Mouse (Mus musculus): ENCODE data around the gene Rims4. TPM values are rescaled to one million over a fixed set of nuclear protein-coding genes. Genes with fewer than 3 reads are reported as not detected.

Rims4 gene
- polyA plus RNA-seq, 1 experiment from 2014 or later, result 0.22 TPM

DNA sequence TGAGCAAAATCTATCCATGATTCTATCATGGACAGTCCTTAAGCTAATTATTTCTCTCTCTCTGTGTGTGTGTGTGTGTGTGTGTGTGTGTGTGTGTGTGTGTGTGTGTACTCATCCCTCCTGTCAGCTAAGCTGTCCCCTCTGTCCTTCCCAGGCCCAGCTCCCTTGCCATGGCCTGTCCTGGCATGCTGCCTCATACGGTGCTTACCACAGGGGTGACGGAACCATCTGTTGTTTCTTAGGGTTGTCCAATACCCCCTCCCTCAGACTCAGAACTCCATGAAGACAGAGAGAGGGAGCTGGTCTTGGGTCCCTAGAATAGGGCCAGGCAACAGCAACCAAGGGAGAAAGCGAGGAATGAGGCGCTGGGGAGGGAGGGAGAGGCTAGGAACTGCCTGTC lies 14.2 kb downstream of the Rims4 start:
- Histone ChIP-seq H3K4me2 (no peak overlapping the region), H3K4me1 (peaks cover 20% of the 10 kb centered on the region), H3K9me3 (no peaks in the 10 kb centered on the region), H3K4me3 (no peak overlapping the region), H3K27ac (no peak overlapping the region), H3K36me3 (no peaks in the 10 kb centered on the region), H3K9ac (no peak overlapping the region), H3K27me3 (peaks cover 18% of the 10 kb centered on the region)
- 67% methylated on average over 4 of the region's 4 CpGs for WGBS
- ATAC-seq (ENCODE audit: insufficient number of reproducible peaks, insufficient read depth, low FRiP score, low TSS enrichment, low read depth), result no peak

DNA sequence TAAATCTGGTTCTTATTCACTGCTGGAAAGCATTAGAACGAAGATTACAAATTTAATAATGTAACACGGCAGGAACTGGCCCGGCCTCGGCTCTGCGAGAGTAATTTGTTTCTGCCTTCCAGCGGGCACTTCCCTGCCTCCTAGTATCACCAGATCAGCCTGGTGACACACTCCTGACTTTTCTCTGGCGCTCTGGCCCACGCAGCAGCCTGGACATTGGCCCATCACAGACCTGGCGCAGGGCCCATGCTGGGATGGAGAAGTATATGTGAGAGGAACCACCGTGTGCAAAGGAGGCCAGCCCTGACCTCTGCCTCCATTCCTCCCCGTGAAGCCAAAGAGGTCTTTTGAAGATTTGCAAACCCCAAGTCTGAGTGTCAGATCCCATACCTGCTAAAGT lies 15.0 kb downstream of the Rims4 start:
- ATAC-seq (ENCODE audit: insufficient number of reproducible peaks, insufficient read depth, low FRiP score, low TSS enrichment, low read depth), result no peak

DNA sequence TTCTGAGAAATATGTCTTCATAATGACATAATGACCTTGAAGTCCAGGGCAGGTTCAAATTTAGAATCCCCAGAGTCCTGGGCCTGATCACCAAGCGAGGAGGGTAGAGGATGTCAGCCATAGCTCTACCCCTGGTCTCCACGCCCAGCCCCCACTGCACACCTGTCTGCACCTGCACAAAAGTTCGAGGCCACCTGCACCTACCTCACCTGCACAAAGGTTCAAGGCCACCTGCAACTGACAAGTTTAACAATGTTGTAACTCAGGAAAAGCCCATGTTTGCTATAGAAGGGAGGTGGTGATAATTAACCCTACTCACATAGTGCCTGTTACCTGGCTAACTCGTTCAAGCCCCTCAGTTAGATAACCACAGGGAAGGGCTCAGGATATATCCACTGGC lies 16.0 kb downstream of the Rims4 start:
- no peaks in the 10 kb centered on the region for H3K9me3 ChIP-seq
- 67% methylated on average over 4 of the region's 4 CpGs for WGBS
- H3K4me1 ChIP-seq, result peaks cover 20% of the 10 kb centered on the region
- no peak for ATAC-seq (ENCODE audit: insufficient number of reproducible peaks, insufficient read depth, low FRiP score, low TSS enrichment, low read depth)
- no peak overlapping the region for H3K4me3 ChIP-seq
- H3K36me3 ChIP-seq, result no peaks in the 10 kb centered on the region
- no peak overlapping the region for H3K27ac ChIP-seq
- H3K9ac ChIP-seq, result no peak overlapping the region
- peaks cover 18% of the 10 kb centered on the region for H3K27me3 ChIP-seq
- no peak overlapping the region for H3K4me2 ChIP-seq

More for the DNA sequence above, 15.0 kb downstream of the Rims4 start:
- Histone ChIP-seq H3K27me3 (peaks cover 18% of the 10 kb centered on the region), H3K9me3 (no peaks in the 10 kb centered on the region), H3K4me2 (no peak overlapping the region), H3K4me3 (no peak overlapping the region), H3K9ac (no peak overlapping the region), H3K36me3 (no peaks in the 10 kb centered on the region), H3K27ac (no peak overlapping the region), H3K4me1 (peaks cover 20% of the 10 kb centered on the region)
- 34% methylated on average over 11 of the region's 11 CpGs for WGBS

DNA sequence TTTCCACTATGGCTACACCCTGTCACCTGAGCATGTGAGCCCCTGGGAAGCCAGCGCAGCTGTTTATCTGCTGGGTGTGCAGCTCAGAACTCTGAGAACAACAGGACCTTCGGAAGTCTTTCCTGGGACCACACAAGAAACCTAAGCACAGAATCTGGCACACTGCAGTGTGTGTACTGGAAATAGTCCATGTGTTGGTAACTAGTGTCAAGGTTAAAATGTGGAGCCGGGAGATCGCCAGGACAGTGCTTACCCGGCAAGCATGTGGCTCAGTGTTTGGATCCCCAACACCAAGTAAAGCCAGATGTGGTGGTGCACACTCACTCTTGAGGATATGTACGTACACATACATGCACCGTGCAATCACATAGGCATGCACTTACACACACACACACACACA lies 17.4 kb downstream of the Rims4 start:
- no peak for ATAC-seq (ENCODE audit: insufficient number of reproducible peaks, insufficient read depth, low FRiP score, low TSS enrichment, low read depth)
- 73% methylated on average over 7 of the region's 7 CpGs for WGBS
- no peaks in the 10 kb centered on the region for H3K9me3 ChIP-seq
- H3K9ac ChIP-seq, result no peak overlapping the region
- H3K4me3 ChIP-seq, result no peak overlapping the region
- peaks cover 20% of the 10 kb centered on the region for H3K4me1 ChIP-seq
- H3K36me3 ChIP-seq, result no peaks in the 10 kb centered on the region
- no peak overlapping the region for H3K27ac ChIP-seq
- H3K4me2 ChIP-seq, result no peak overlapping the region
- peaks cover 11% of the 10 kb centered on the region for H3K27me3 ChIP-seq

DNA sequence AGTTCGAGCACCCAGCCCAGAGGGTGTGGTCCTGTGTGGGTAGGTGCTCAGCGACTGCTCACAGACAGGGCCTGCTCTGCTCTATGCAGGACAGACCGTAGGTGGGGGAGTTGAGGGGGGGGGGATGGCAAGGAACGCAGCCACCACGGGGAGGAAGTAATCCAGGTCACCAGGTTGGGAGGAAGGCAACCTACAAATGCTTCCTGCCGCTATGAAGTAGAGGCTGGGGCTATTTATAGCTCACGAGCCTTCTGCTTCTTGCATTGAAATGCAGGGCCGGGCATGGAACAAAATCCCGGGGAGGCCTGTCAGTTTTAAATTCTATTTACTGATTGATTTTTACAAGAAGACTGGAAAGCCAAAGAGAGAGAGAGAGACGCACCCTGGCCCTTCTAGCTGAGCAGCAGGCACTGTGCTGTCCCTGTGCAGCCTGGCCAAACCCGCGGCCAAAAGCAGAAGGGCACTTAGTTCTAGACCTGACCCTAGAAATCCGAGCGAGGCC lies 18.5 kb downstream of the Rims4 start:
- Histone ChIP-seq H3K9me3 (no peaks in the 10 kb centered on the region), H3K9ac (no peak overlapping the region), H3K36me3 (no peaks in the 10 kb centered on the region), H3K4me2 (no peak overlapping the region), H3K4me1 (peaks cover 20% of the 10 kb centered on the region), H3K27ac (no peak overlapping the region), H3K4me3 (no peak overlapping the region), H3K27me3 (peaks cover 5% of the 10 kb centered on the region)
- no peak for ATAC-seq (ENCODE audit: insufficient number of reproducible peaks, insufficient read depth, low FRiP score, low TSS enrichment, low read depth)
- WGBS, result 46% methylated on average over 14 of the region's 14 CpGs

DNA sequence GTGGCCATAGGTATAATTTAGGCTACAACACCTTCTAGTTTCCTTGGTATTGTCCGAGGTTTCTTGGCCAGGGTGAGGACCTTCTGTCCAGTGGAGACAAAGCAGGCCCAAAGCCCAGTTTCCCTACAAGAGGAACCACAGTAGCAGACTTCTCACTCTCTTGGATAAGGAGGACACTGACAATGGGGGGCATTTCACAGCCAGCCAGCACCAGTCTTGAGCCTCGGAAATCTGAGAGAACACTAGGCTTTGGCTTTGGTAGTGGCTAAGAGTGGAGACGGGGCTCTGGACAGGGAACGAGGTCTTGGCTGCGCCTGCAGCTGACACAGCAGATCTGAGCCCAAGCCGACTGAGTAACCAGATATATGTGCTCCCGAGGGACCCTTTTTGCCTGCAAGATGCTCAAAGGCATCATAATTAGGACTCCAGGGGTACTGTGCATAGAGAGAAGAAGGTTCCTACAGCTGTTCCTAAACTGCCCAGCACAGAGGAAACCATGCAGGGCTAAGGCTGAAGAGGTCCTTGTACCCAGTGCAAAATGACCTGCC lies 20.4 kb downstream of the Rims4 start:
- no peaks in the 10 kb centered on the region for H3K9me3 ChIP-seq
- H3K27me3 ChIP-seq, result no peaks in the 10 kb centered on the region; the same call in none of the 2 replicates
- WGBS, result 61% methylated on average over 7 of the region's 7 CpGs
- no peak overlapping the region for H3K4me2 ChIP-seq
- H3K4me3 ChIP-seq, result no peak overlapping the region
- ATAC-seq (ENCODE audit: insufficient number of reproducible peaks, insufficient read depth, low FRiP score, low TSS enrichment, low read depth), result no peak
- peaks cover 12% of the 10 kb centered on the region for H3K4me1 ChIP-seq
- H3K36me3 ChIP-seq, result no peaks in the 10 kb centered on the region
- no peak overlapping the region for H3K9ac ChIP-seq
- H3K27ac ChIP-seq, result no peak overlapping the region

DNA sequence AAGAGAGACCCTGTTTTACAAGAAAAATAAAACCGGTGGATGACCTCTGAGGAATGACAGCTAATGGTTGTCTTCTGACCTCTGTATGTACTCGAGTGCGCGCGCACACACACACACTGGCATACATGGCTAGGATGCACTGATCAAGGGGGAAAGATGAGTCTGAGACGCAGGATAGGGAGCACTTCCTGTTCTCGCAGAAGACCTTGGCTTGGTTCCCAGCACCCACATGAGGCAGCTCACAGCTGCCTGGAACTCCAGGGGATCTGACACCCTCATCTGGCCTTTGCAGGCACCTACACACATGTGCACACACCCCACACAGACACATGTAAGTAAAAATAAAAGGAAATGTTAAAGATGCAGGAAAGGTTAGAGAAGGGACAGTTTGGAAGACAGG lies 21.5 kb downstream of the Rims4 start:
- H3K4me1 ChIP-seq, result peaks cover 7% of the 10 kb centered on the region; the same call in 1 of the 2 replicates
- H3K36me3 ChIP-seq, result no peaks in the 10 kb centered on the region
- H3K4me3 ChIP-seq, result no peak overlapping the region
- no peak overlapping the region for H3K27ac ChIP-seq
- no peaks in the 10 kb centered on the region; the same call in 1 of the 2 replicates for H3K27me3 ChIP-seq
- H3K9me3 ChIP-seq, result no peaks in the 10 kb centered on the region
- ATAC-seq (ENCODE audit: insufficient number of reproducible peaks, insufficient read depth, low FRiP score, low TSS enrichment, low read depth), result no peak
- 89% methylated on average over 7 of the region's 7 CpGs for WGBS
- no peak overlapping the region for H3K9ac ChIP-seq
- H3K4me2 ChIP-seq, result no peak overlapping the region

DNA sequence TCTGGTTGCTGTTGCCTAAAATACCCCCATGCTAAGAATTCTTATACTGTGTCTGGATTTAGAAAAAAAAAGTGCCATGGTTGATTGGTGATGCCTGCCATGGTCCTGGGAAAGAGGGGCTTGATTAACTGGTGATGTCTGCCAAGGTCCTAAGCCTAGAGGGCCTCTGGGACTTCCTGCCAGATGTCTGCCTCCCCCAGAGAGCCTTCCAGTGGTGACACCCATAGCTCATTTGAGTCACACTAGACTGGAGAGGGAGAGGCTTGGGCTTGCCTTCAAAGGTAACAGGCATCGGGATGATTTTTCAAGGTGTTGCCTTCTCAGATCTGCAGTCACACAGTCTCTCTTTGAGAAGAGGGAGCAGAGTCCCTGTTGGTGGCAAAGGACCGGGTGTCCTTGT lies 23.3 kb downstream of the Rims4 start:
- Histone ChIP-seq H3K4me1 (peaks cover 6% of the 10 kb centered on the region; the same call in 1 of the 2 replicates), H3K4me2 (no peak overlapping the region), H3K36me3 (no peaks in the 10 kb centered on the region), H3K27ac (no peak overlapping the region), H3K9ac (no peak overlapping the region), H3K9me3 (no peaks in the 10 kb centered on the region), H3K27me3 (no peaks in the 10 kb centered on the region), H3K4me3 (no peak overlapping the region)
- no peak for ATAC-seq (ENCODE audit: insufficient number of reproducible peaks, insufficient read depth, low FRiP score, low TSS enrichment, low read depth)
- WGBS, result 72% methylated on average over 2 of the region's 2 CpGs

DNA sequence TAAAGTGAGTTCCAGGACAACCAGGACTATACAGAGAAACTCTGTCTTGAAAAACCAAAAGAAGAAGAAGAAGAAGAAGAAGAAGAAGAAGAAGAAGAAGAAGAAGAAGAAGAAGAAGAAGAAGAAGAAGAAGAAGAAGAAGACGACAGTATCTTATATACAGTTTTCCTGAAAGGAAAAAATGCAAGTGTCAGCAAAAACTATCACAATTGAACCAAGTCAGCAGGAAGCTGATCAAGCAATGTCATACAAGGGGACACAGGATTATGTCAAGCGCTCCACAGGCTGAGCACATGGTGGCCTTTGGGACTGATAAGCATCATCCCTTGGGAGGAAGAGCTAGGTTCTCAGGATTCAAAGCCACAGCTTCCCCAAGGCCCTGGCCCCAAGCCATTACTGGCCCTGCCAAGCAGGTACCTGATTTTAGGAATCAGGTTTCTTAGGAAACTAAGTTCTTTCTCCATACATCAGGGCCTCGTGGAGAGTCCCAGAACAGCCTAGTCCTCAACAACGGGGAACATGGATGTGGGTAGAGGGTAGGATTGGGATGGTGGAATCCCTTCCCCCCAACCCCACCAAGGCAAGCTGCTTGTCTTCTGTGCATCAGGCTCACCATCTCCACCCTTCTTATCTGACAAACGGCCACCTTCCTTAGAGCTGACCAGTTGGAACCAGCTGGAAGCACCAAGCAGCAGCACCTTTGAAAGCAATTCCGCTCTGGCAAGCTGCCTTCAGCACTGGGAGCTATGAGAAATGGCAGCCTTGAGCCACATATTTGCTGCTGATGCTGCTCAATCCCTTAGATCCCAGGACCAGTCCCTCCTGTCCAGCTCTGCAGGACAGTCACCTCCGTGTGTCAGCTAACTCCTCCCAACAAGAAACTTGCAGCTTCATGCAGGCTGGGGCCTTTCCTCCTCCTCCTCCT lies 24.8 kb downstream of the Rims4 start:
- no peaks in the 10 kb centered on the region for H3K4me1 ChIP-seq
- no peak overlapping the region for H3K9ac ChIP-seq
- no peaks in the 10 kb centered on the region for H3K9me3 ChIP-seq
- no peaks in the 10 kb centered on the region for H3K36me3 ChIP-seq
- no peak overlapping the region for H3K27ac ChIP-seq
- H3K27me3 ChIP-seq, result no peaks in the 10 kb centered on the region
- no peak overlapping the region for H3K4me3 ChIP-seq
- 66% methylated on average over 7 of the region's 7 CpGs for WGBS
- H3K4me2 ChIP-seq, result no peak overlapping the region
- no peak for ATAC-seq (ENCODE audit: insufficient number of reproducible peaks, insufficient read depth, low FRiP score, low TSS enrichment, low read depth)

DNA sequence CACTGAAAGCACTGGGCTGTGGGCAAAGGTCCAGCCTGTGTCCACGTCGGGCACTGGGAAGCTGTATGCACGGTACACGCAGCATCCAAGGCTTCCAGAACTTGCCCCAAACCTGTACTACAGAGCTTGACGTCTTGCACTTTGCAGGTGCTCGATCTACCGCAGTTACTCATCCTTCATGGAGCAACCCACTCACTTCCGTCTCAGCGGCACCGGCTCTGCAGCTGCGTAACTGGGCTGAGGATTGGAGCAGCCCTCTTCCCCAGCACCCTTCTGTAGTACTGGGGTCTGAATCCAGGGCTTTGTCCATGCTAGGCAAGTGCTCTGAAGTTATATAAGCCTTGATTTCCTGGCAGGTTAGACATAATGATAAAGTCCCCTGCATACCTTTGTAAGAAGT lies 27.2 kb downstream of the Rims4 start:
- no peaks in the 10 kb centered on the region for H3K27me3 ChIP-seq
- H3K4me2 ChIP-seq, result no peak overlapping the region
- no peak overlapping the region for H3K27ac ChIP-seq
- no peak for ATAC-seq (ENCODE audit: insufficient number of reproducible peaks, insufficient read depth, low FRiP score, low TSS enrichment, low read depth)
- H3K4me1 ChIP-seq, result no peaks in the 10 kb centered on the region
- no peak overlapping the region for H3K4me3 ChIP-seq
- 91% methylated on average over 11 of the region's 11 CpGs for WGBS
- H3K9ac ChIP-seq, result no peak overlapping the region
- no peaks in the 10 kb centered on the region for H3K36me3 ChIP-seq
- H3K9me3 ChIP-seq, result no peaks in the 10 kb centered on the region

DNA sequence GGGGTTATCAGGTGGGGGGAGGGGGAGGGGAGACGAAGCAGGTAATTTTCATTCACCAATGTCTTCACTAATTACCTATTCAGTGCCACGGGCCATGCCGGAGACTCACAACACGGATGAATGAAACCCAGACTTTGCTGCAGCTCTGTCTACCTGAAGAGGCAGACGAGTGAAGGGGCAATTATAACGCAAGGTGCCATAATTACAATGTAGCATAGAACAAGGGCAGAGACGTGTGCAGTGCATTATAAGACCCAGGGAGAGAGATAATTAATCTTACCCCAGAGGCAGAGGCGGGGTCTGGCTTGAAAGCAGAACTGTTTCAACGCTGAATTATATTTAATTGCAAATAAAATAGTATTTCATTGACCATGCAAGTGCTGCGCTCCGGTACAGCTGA lies 27.9 kb downstream of the Rims4 start:
- H3K4me3 ChIP-seq, result no peak overlapping the region
- H3K27me3 ChIP-seq, result no peaks in the 10 kb centered on the region
- no peaks in the 10 kb centered on the region for H3K9me3 ChIP-seq
- H3K9ac ChIP-seq, result no peak overlapping the region
- no peak for ATAC-seq (ENCODE audit: insufficient number of reproducible peaks, insufficient read depth, low FRiP score, low TSS enrichment, low read depth)
- H3K4me2 ChIP-seq, result no peak overlapping the region
- H3K4me1 ChIP-seq, result no peaks in the 10 kb centered on the region
- no peaks in the 10 kb centered on the region for H3K36me3 ChIP-seq
- 59% methylated on average over 11 of the region's 11 CpGs for WGBS
- H3K27ac ChIP-seq, result no peak overlapping the region

DNA sequence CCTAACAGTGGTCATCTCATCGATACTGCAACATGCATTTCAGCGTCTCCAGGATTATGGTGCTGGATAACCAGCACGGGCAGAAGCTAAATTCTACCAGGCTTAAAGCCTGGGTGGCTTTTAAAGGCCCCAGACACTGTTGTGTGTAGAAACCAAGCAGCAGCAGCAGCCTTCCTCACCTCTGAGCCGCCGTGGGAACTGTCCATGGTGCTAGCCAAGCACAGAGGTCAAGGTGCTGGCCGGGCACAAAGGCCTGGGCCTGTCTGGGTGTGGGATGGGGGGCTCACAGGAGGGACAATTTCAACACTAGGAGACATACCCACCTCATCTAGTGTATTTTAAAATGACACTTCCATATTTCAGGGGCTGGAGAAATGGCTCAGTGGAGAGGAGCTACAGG lies 29.1 kb downstream of the Rims4 start:
- H3K9ac ChIP-seq, result no peak overlapping the region
- H3K9me3 ChIP-seq, result no peaks in the 10 kb centered on the region
- no peak for ATAC-seq (ENCODE audit: insufficient number of reproducible peaks, insufficient read depth, low FRiP score, low TSS enrichment, low read depth)
- H3K4me2 ChIP-seq, result no peak overlapping the region
- H3K27ac ChIP-seq, result no peak overlapping the region
- no peaks in the 10 kb centered on the region for H3K27me3 ChIP-seq
- H3K36me3 ChIP-seq, result no peaks in the 10 kb centered on the region
- 33% methylated on average over 6 of the region's 6 CpGs for WGBS
- H3K4me1 ChIP-seq, result no peaks in the 10 kb centered on the region
- H3K4me3 ChIP-seq, result no peak overlapping the region
